Mouse (Mus musculus) kidney, adult 9 months (tissue): Measurements from ENCODE around the gene Dennd1c.

Source experiments
- DNase-seq: peaks from one replicate; pipeline ENCODE4 v3.0.0; 2022

Gene Dennd1c

GRCm38 (mm10) chr17:57047406-57047805 is 30.9 kb downstream of the Dennd1c start:
- no peak for DNase-seq

DNA sequence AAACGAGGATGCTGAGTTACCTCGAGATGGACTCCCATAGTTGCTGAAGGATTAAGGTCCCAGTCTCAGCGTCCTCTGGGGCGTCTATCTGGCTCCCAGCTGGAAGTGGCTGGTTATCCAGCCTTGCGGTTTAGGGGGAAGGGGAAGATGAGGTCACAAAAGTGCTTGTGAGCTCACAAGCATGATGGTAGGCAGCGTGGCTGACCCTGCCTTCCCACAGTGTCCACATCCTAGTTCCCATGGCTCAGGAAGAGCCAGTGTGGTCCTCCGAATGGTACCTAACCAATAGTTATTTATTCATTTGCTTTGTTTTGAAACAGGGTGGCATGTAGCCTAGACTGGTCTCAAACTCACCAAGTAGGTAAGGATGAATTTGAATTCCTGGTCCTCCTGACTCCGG is 36.8 kb downstream of the Dennd1c start, which contains the start of gene Slc25a41:
TSS of gene Slc25a41 (minus strand) at position 101 of the 400 bp plus-strand sequence.
- no peak for DNase-seq

GRCm38 (mm10) chr17:57038978-57039377 is 39.3 kb downstream of the Dennd1c start:
- DNase-seq, result no peak

DNA sequence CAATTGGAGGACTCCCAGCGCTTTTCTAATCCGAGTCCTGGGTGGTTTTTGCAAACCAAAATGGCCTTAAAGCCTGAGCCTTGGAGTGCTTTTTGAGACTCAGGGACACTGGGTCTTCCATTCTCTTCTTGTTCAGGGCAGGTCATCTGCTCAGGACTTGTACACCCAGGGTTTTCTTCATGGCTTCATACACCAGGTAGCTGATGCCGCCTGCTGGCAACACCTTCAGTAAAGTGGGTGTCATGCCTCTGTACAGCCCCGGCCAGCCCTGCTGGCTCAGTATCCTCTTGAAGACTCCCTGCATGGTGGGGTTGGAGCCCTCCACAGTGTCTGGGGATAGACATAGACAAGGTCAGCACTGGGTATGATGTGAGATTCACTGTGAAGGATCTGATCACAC is 45.5 kb downstream of the Dennd1c start:
- DNase-seq, result no peak

GRCm38 (mm10) chr17:57031661-57032420 is 46.5 kb downstream of the Dennd1c start:
- DNase-seq, result peak; percentile 100

DNA sequence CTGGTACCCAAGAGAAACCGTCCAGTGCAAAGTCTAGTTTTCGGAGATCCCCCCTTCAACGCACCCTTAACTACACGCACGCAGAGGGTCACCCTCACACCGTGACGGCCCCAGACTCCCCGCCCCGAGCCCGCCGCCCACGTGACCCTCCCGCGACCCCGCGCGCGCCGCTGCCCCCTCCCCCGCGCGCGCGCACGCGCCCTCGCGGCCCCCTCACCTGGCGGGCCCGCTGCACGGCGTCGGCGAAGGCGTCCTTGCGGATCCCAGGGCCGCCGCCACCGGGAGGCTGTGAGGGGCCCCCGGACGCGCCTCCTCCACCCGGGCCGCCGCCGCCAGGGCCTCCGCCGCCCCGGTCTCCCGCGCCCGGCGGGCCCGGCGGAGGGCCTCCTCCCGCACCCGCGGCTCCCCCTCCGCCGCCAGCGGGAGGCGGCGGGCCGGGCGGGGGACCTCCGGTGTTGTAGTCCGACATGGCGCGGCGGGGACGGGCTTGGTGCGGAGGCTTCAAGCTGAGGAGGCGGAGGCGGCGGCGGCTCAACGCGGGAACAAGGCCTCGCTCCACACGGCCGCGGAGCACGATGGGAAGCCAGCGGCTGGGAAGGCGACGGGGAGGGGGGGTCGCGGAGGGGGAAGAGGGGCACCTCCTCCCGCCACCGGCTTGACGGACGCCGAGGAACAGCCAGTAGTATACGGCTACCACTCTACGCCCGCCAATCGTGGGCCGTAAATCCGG is 47.2 kb downstream of the Dennd1c start, which contains the start of gene Khsrp:
TSS of gene Khsrp (minus strand) at position 592 of the 730 bp plus-strand sequence.
- peak; percentile 31 for DNase-seq

- DNase-seq, result peak; percentile 27
Measured at GRCm38 (mm10) chr17:57029691-57030090, 48.6 kb downstream of the Dennd1c start.

GRCm38 (mm10) chr17:57027471-57027870 is 50.8 kb downstream of the Dennd1c start:
- no peak for DNase-seq

DNA sequence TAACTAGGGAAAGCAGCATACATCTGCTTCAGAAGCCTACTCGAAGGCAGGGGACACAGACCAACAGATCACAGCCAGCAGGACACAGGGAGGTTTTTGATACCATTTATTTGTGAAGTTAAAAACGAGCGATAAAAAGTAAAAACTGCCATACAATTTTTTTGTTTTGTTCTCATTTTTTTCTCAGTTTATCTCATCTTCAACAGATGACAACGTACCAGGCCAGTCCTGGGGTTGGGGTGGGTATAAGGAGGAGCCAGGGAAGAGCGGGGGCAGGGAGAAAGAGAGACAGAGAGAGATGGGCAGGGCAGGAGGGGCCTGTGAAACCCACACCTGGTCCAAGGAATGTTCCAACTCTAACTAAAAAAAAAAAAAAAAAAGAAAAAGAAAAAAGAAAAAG is 57.4 kb downstream of the Dennd1c start:
- DNase-seq, result no peak

DNA sequence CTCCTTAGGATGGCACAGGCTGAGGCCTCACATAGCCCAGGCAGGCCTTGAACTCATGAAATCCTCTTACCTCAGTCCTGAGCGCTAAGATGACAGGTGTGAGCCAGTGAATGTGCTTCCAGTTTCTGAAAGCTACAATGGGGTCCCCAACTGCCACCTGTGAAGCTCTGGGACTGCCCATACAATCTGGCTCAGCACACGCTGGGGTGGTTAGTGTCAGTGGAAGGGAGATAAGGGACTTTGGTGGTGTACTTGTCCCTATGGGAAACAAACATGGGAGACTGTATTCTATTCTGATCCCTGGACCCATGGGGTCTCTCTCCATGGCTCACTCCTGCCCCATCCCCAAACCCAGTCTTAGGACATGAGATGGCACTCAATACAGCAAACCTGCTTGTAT is 58.6 kb downstream of the Dennd1c start:
- no peak for DNase-seq
